Mouse (Mus musculus) adrenal gland, postnatal 14 days (tissue): ENCODE measurements around the gene Wdr11. TPM values are rescaled to one million over a fixed set of nuclear protein-coding genes. Genes with fewer than 3 reads are reported as not detected.
A peak's percentile ranks its signal among the peaks of the same experiment; 100 is the strongest.

Experiments used
- DNase-seq: peaks from one replicate; pipeline ENCODE4 v3.0.0; 2021; ENCODE audit warnings: mixed read lengths
- long read RNA-seq, 2 experiments: library from polyadenylated mRNA; stranded (forward); transcript quantifications; one replicate each; pipeline ENCODE4 v2.0.0; 2021
- total RNA-seq: library from RNA; stranded (reverse); gene quantifications from 2 replicates; pipeline ENCODE4 v1.2.3, GENCODE M21; 2021

Wdr11 gene
- 41.7 and 43.8 TPM in 2 replicates for total RNA-seq
- long read RNA-seq, experiment 1, full-length matches to known transcripts = 28 of 40 reads
- long read RNA-seq, experiment 1, partial matches to known transcripts = 5 of 40 reads
- long read RNA-seq, experiment 1, other reads (novel, unspliced or antisense) = 7 of 40 reads
- long read RNA-seq, experiment 2, full-length matches to known transcripts = 17 of 27 reads
- long read RNA-seq, experiment 2, partial matches to known transcripts = 5 of 27 reads
- long read RNA-seq, experiment 2, other reads (novel, unspliced or antisense) = 5 of 27 reads

DNA sequence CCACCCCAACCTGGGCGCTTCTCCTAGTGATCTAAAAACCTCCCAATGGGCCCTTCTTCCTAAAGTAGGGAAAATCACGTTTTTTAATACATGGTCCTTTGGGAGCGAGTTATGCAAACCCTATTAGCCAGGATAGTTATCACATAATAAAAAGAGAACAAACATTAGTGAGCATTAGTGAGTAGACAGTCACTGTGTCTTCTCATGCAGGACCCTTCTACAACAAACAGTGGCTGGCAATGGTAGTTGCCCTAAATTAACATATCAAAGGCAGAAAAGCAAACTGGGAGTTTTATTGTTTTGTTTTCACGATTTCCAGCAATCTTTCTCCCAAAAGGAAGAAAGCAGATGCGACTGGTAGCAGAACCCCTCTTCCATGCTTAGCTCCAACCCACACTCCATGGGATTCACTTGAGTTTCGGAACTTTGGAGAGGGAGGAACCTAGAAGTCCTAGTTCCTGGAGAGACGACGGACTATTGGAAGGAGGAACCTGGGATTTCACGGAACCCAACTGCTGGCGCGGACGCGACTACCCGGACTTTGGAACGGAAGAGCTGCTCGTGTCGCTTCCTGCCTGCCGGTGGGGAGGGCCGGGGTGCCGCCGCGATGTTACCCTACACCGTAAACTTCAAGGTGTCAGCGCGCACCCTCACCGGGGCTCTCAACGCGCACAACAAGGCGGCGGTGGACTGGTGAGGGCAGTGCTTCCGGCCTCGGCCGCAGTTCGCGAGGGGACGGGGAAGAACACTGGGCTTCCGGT lies at the start of gene Wdr11:
Gene Wdr11 (plus strand): TSS at position 493 of the 761 bp plus-strand sequence.
- DNase-seq = peak; percentile 91

DNA sequence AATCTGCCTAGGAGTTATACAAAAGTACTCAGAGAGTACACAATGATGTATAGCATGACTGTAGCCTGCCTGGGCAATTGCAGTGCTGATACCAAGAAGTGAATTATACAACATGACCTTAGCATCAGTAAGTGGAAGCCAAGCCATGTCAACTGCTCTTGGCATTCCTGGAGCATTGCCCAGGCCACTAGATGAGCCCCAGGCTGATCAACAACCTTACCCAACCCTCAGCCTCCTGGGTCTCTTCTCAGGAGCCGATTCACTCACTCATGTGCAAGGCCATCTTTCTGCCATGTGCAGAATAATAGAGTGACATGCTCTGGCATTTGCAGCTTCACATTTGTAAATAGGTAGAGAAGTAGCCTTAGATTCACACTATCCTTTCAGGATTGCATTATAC lies 24.1 kb upstream of the Wdr11 start:
- peak; percentile 46 for DNase-seq

DNA sequence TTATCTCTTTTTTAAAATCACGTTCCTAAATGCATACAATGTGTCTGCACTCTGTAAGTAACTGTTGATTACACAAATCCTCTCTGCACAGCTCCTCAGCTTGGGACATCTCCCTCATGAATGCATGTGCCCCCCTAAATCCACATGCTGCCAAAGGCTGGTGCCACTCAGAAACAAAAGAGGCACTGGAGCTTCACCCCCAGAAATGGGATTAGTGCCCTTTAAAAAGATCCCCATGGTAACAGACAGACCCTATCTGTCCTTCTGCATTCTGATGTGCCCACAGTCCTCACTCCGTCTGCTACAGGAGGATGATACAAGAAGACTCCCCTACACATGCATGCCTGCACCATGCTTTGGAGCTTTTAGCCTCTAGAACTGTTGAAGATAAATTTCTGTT lies 23.3 kb upstream of the Wdr11 start:
- DNase-seq = no peak

DNA sequence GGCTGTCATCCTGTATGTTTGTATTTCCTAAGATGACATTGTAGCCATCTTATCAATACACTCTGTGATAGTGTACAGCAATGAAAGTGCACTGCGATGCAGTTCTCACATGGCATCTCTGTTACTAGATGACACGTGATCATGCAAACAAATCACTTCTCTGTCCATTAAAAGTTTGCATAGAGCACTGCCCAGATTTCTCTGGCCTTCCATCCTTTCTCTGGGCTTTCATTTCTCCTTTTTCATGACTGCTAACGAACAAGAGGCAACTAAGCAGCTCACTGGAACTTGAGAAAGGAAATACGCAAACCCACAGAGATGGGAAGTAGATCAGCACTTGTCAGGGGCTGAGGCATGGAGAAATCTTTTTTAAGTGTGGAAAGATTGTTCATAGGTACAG lies 17.2 kb upstream of the Wdr11 start:
- no peak for DNase-seq

DNA sequence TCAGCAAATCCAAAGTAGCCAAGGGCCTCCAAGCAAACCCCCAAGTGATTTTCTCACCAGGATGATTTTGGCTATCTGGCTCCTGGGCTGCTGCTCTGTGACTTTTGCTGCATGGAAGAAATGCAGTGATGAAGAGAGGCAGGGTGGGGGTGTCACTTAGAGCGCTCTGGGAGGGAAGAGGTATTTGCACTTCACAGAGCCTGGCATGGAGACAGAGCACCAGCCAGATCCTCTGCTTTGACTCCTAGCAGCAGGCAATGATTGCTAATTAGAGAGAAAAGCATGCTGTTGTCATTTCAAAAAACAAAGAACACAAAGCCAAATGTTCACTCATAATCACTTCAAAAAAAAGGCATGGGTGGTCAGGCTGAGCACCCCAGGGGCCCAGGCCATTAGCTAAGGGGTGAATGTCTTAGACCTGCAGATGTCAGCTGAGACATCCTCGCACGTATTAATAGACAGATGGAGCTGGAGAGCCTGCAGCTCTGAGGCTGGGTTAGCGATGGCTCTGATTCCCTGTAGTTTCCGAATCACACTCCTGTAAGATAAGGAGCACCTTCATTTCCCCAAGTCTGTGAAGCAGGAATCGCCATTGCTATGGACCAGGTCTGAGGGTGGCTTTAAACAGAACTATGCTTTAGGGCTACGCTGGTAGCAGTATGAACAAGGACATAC lies 16.4 kb upstream of the Wdr11 start:
- DNase-seq = no peak

DNA sequence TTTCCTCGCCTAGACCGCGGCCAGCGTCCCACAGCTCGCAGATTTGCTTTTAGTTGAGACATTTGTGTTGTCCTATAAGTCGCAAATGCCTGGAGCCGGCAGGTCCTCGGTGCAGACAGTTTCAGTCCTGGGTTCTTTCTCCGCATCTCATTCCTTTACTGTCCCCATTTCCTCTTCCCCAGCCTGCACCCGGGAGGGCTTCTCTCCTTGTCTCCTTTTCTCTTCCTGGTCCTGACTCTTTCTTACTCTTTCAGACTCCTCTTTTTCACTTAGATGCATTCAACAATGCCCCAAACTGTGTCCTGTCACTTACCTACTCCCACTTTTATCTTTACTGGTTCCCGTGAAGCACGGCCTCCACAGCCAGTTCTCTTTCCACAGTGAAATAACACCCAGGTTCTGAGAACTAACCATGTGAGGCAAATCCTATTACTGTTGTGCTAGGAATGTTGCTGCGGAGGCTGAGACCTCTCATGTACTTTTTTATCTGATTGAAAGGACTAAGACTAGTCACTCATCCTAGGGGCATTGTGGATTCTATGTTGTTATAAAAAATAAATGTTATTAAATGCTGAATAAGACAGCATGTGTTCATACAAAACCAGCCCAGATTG lies 576 bp downstream of the Wdr11 start:
- no peak for DNase-seq

DNA sequence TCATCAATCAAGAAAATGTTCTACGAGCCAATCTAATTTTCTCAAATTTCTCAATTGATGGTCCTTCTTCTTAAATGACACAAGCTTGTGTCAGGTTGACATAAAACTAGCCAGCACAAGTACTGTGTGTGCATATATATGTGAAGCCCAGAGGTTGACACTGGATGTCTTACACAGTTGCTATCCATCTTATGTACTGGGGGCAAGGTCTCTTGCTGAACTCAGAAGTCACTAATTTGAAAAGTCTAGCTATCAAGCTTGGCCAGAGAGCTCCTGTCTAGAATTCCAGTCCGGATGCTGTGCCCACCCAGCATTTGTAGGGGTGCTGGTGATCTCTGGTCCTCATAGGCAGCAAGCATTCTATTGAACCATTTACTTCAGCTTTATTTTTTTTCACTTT lies 5.5 kb downstream of the Wdr11 start:
- DNase-seq = no peak

DNA sequence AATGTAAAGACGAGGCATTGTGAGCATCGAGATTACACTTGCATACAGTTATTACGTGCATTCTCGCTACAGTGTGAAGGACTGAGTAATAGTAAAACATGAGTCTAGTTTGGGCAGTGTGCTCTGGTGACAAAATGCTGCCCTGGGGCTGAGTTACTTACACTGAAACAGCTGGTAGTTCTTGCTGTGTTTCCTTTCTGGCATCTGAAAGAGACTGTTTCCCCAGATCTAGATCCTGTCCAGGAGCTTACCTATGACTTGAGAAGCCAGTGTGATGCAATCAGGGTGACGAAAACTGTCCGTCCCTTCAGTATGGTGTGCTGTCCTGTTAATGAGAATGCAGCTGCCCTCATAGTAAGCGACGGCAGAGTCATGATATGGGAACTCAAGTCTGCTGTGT lies 14.6 kb downstream of the Wdr11 start:
- DNase-seq = no peak

DNA sequence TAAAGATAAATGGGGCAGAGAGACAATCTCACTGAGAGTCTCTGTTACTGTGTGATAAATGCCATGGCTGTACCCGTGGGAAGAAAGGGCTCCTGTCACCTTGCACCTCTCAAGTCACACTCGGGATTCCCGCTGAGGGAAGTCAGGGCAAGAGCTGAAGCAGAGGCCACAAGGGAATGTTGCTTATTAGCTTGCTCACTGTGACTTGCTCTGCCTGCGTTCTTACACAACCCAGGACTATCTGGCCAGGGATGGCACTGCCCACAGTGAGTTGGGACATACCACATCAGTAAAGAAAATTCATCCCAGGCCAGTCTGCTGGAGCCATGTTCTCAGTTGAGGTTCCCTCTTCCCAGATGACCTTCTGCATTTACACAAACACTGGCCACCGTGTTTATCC lies 29.5 kb downstream of the Wdr11 start:
- DNase-seq = peak; percentile 46

DNA sequence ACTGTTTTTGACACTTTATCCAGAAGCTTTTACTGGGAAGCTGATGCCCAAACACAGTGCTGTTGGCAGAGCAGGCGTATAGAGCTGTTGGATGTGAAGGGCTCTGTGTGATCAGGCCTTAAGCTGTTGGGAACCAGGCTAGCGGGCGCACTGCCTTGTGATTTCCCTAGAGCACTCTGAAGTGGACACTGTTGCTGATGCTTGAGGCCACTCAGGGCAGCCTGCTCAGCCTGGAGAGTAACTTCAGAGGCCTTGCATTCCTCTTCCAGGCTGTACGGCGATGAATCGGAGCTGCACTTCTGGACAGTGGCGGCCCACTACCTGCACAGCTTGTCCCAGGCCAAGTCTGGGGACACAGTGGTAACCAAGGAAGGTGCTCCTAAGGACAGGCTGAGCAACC lies 38.7 kb downstream of the Wdr11 start:
- no peak for DNase-seq

DNA sequence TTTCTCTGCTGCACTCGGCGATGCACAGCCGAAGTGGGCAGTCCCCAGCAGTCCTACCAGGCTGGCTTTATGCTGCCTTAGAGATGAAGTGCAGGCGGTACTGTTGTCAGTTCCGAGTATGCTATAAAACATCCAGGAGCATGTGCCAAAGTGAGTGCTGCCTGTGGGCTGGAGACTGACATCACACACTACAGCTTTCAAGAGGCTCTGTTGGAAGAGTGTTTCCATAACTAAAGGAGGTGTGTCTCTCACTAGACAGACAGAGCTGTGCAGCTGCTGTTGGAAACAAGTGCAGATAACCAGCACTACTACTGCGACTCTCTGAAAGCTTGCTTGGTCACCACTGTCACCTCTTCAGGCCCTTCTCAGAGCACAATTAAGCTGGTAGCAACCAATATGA lies 39.8 kb downstream of the Wdr11 start:
- no peak for DNase-seq

DNA sequence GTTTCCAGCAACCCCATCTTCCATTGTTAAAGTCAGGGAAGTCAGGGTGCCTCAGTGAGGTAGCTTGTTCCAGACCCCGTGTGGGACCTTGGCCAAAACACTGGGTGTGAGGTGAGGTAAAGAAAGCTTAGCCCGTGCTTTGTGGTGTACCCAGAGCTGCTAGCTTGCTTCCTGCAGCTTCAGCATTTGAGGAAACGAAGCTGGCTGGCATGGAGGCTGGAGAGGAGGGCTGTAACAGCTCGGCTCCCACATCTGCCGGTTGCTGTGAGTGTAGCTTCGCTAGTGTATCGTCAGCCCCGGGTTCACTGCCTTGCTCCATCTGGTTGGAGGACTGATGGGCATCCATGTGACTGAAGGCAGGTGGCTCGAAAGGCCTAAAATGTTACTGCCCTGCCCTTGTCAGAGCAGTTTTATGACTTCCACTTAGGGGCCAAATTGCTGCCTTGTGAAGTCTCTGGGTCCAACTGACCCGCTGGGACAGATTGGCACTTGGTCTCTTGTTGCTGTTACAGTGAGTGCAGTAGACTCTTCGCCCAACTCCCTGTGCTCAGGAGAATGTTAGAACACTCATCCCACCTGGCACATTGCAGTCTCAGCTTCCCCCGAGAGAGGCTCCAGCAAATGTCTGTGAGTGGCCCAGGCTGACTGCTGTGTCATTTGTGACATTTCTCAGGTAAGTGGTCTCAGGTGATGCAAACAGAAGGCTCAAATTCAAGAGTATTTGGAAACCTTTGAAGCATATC lies 44.4 kb downstream of the Wdr11 start:
- no peak for DNase-seq

DNA sequence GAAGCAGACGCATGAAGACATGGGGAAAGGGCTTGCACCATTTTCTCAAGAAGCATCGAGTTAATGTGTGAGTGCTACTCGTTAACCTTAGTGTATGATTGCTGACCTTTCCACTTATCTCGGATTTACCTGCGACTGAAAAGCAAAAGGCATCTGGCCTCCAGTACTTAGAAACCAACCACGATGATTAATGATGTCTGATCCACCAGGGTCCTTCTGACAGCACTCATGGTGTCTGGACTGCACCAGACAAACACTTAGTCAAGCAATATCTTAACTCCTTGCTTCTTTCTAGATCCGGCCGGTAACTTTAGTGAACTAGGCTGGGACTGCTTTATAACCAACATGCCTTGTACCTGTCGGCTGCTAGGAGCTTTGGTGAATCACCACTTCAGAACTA lies 45.3 kb downstream of the Wdr11 start:
- no peak for DNase-seq

DNA sequence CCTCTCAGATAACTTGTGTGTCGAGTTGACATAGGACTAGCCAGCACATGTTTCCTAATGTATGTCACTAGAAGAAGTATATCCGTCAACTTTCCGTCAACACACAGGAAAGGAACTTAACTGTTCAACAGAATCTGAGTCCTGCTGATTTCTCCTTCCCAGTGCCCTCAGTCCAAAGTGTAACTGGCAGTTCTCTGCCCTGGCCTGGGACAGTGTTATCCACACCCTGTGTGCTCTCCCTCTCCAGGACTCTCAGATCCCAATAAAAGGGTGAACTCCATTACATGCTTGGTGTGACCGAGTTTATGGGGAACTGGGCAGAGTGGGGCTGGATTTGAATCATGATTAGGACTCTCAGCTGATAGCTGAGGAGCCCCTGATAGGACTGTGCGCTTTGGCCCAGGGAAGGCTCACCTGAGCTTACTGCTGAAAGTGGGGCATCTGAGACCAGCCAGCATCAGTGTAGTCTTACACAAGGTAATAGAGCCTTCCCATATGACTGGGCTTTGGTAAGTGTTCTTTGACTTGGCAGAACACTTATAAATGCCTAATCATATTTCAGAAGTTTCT lies 46.3 kb downstream of the Wdr11 start:
- DNase-seq = no peak

DNA sequence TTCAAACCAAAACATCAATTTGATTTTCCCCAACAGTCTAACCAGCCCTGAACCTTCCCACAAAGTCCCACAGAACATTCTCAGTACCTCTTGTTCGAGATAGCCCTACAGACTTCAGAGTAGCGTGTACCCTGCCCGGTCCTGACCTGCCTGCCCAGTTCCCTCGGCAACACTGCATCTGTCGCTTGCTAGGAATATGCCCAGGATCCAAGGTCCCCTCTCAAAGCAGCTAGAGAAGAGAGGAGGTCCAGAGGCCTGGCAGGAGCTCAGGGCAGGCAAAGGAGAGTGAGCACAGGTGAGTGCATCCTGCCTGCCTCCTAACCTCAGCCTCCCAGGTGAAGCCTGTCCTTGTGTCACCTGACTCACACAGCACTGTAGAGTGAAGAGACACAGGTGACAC lies 47.3 kb downstream of the Wdr11 start:
- no peak for DNase-seq

DNA sequence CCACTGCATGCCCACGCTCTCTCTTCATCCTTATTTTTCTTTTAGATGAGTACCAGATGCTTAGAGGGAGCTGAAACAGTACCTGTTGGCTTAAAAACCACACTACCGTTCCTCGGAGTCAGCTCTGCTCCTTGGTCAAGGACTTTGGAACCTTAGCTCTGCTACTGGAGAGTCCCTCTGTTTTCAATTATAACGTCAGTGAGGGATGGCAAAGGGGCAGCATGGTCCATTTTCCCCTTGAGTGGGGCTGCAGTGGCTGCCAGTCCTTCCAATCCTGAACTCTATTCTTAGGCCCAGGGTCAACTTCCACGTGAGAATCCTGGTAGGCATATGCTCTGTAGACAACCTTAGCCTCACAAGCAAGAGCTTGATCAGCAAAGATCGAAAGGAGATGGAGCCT lies 48.2 kb downstream of the Wdr11 start:
- no peak for DNase-seq

DNA sequence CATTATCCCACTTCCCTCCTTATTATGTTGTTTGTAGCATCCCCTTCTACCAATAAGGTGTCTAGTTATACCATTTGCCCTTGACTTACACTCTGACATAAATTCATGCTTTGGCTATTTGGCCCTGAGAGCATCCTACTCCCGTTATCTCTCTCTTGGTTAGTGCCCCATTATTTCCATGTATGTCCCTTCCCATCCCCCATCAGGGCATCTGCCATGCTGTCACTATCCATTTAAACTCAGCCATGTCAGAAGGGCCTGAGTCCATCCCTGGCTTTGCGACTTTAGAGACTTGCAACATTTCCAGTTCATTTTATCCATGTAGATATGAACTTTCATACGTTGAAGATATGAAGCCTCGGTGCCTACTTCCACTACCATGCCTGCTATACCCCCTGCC lies 51.6 kb downstream of the Wdr11 start:
- DNase-seq = no peak

DNA sequence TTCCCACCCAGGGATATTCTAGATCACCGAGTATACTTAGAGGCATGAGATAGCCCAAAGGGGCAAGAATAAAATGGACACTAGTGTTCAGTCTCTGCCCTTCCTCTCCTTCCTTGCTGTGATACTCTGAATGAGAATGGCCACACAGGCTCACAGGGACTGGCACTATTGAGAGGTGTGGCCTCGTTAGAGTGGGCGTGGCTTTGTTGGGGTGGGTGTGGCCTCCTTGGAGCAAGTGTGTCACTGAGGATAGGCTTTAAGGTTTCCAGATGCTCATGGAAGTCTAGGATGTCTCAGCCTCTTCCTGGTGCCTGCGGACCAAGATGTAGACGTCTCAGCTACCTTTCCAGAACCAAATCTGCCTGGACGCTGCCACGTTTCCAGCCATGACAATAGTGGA lies 56.1 kb downstream of the Wdr11 start:
- peak; percentile 55 for DNase-seq

DNA sequence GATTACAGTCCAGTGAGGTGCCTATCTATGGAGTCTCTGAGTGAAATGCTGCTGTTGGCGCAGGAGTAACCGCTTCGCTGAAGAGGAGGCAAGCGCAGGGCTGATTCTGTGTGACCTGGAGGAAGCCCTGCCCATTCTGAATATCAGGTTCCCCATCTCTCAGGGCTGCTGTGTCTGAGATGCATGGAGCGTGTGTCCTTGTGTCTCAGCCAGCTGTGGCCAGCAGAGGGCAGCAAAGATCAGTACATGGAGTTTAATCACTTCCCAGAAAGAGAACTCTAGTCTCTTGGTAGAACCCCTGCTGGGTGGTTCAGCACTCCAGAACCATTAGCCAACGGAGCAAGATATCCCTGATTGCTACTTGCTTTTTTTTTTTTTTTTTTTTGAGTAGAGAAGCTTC lies 57.3 kb downstream of the Wdr11 start:
- DNase-seq = peak; percentile 92

DNA sequence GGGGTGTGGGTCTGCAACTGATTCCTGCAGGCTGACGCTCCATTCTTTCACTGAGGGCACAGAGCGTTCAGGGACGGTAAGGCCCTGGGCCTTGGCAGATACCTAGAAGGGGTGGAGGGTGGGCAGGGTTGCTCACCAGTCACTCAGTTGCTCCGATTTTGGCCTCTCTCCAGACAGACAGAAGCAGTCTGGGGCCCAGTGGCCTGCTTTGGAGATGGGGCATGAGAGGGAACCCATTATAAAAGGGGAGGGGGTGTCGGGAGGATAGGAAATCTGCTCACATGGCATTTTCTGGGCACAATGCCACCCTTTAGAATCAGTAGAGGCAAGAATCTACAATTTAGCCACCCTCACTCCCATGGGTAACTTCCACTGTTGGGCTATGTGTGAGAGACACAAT lies 59.1 kb downstream of the Wdr11 start:
- peak; percentile 27 for DNase-seq

DNA sequence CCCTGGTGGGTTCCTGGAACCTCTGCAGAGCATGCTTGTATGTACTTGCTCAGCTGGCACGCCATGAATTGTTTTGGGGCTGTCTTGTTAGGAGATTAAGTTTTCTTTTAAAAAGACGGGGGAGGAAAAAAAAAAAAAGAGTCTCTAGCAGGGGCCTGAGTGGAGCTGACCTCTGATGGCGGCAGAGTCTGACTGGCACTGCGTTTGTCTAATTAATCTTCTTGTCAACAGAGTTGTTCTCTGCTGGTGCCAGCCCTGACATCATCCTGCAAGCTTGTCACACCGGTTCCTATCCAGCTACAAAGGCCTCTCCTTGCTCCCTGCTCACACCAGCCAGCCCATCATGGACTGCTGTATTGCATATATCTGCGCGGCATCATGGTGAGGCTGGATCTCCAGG lies 60.1 kb downstream of the Wdr11 start:
- peak; percentile 30 for DNase-seq

DNA sequence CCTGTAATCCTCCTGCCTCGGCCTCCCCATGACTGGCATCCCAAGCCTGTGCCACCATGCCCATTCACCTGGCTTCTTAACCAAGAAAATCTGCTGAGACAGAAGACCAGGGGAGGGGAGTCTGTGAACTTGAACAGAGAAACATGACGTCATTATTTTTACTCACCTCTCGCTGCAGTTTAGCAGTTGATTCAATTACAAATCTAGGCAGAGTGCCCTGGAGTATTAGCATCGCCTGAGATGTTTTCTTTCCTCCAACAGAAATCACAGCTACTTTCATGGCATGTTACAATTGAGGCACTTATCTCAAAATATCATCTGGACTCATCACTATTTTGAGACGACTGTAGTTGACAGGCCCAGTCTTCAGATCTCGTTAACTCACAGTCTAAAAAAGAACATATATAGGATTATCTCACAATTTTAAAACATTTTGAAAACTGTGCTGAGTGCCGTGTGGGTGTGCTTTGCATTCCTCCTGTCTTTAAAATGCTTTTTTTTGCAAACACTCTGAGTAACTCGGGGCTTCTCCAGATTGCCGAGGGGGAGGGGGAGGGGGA lies 61.3 kb downstream of the Wdr11 start:
- no peak for DNase-seq
